Mouse (Mus musculus) CH12.LX (cell line): ENCODE results near the gene Rft1. TPM values are rescaled to one million over a fixed set of nuclear protein-coding genes. Genes with fewer than 3 reads are reported as not detected.
A peak's percentile ranks its signal among the peaks of the same experiment; 100 is the strongest.

ENCODE experiments used
- DNase-seq: peaks from one replicate; pipeline ENCODE4 v3.0.0-alpha.2; 2013; ENCODE audit errors: extremely low read depth
- H3K27ac ChIP-seq: 2 replicates; pipeline ENCODE4 v1.5.1; 2012; ENCODE audit warnings: low read depth, mild to moderate bottlenecking, control low read depth, moderate library complexity; ENCODE audit not compliant: insufficient read depth
- H3K27me3 ChIP-seq: replicated peaks from 2 replicates; pipeline ENCODE3; 2012; ENCODE audit warnings: inconsistent platforms
- H3K36me3 ChIP-seq, 2 experiments: replicated peaks in 1 of 2; 2 replicates each; pipeline versions ENCODE3 to v1.6.1; 2012; ENCODE audit warnings: inconsistent platforms in 1 of 2, low read length in 1 of 2, mild to moderate bottlenecking in 1 of 2, mixed read lengths in 1 of 2, moderate library complexity in 1 of 2; ENCODE audit not compliant: control insufficient read depth in 1 of 2, insufficient read depth in 1 of 2
- H3K4me1 ChIP-seq, 2 experiments: 2 replicates each; pipeline ENCODE4 v1.6.1; 2012; ENCODE audit warnings: inconsistent platforms in 1 of 2, moderate library complexity in 1 of 2; ENCODE audit not compliant: insufficient read depth in 2 of 2, control insufficient read depth in 1 of 2
- H3K4me2 ChIP-seq: 2 replicates; pipeline ENCODE4 v1.6.1; 2012; ENCODE audit warnings: low read depth, mild to moderate bottlenecking, control low read depth; ENCODE audit not compliant: poor library complexity, insufficient read depth, severe bottlenecking
- H3K4me3 ChIP-seq, 3 experiments: fragments of 150-350 bp in 1 of 3; sonication (generic) in 1 of 3; replicated peaks in 1 of 3; 2 replicates each; pipeline versions ENCODE3 to v1.5.1; 2011 to 2012; ENCODE audit warnings: low read depth in 2 of 3, low read length in 2 of 3, mild to moderate bottlenecking in 2 of 3, moderate library complexity in 2 of 3, control low read depth in 1 of 3, improper control_type of control experiment in 1 of 3, inconsistent platforms in 1 of 3, mixed read lengths in 1 of 3; ENCODE audit not compliant: poor library complexity in 1 of 3
- H3K79me2 ChIP-seq: replicated peaks from 2 replicates; pipeline ENCODE4 v1.6.1; 2012; ENCODE audit warnings: mild to moderate bottlenecking, moderate library complexity; ENCODE audit not compliant: control insufficient read depth, poor library complexity, insufficient read depth, severe bottlenecking; ENCODE audit errors: extremely low read depth
- H3K9ac ChIP-seq: 2 replicates; pipeline ENCODE4 v1.6.1; 2012; ENCODE audit warnings: low read depth, mild to moderate bottlenecking, control low read depth, moderate library complexity; ENCODE audit not compliant: insufficient read depth
- H3K9me3 ChIP-seq: replicated peaks from 2 replicates; pipeline ENCODE3; 2012; ENCODE audit warnings: low read length, inconsistent platforms, mixed read lengths
- BHLHE40 ChIP-seq: IDR thresholded peaks from 2 replicates; pipeline ENCODE4 v1.6.1; 2011; ENCODE audit warnings: mild to moderate bottlenecking, low read depth, low read length, improper control_type of control experiment
- CHD1 ChIP-seq: IDR thresholded peaks from 2 replicates; pipeline ENCODE4 v1.6.1; 2012; ENCODE audit warnings: low read depth, low read length, improper control_type of control experiment, inconsistent platforms
- CHD2 ChIP-seq: IDR thresholded peaks from 2 replicates; pipeline ENCODE4 v1.6.1; 2011; ENCODE audit warnings: low read length, improper control_type of control experiment
- CTCF ChIP-seq, 2 experiments: IDR thresholded peaks in 1 of 2; conservative IDR thresholded peaks in 1 of 2; 2 replicates each; pipeline ENCODE4 v1.5.1; 2011 to 2012; ENCODE audit warnings: low read depth in 2 of 2, low read length in 2 of 2, improper control_type of control experiment in 1 of 2, inconsistent platforms in 1 of 2, mild to moderate bottlenecking in 1 of 2, moderate library complexity in 1 of 2
- E2F4 ChIP-seq: IDR thresholded peaks from 2 replicates; pipeline ENCODE4 v1.6.1; 2011; ENCODE audit warnings: low read depth, low read length, improper control_type of control experiment; ENCODE audit not compliant: insufficient replicate concordance
- EP300 ChIP-seq: IDR thresholded peaks from 2 replicates; pipeline ENCODE4 v1.6.1; 2011; ENCODE audit warnings: low read length, improper control_type of control experiment
- ETS1 ChIP-seq: conservative IDR thresholded peaks from 2 replicates; pipeline ENCODE4 v1.6.1; 2012; ENCODE audit warnings: low read depth, mild to moderate bottlenecking, inconsistent platforms, low read length, improper control_type of control experiment, moderate library complexity
- JUN ChIP-seq: IDR thresholded peaks from 2 replicates; pipeline ENCODE4 v1.6.1; 2011; ENCODE audit warnings: low read depth, mild to moderate bottlenecking, low read length, improper control_type of control experiment, moderate library complexity; ENCODE audit not compliant: insufficient read depth
- MAZ ChIP-seq: IDR thresholded peaks from 2 replicates; pipeline ENCODE4 v1.6.1; 2012; ENCODE audit warnings: low read depth, mild to moderate bottlenecking, inconsistent platforms, low read length, improper control_type of control experiment, moderate library complexity
- MEF2A ChIP-seq: IDR thresholded peaks from 2 replicates; pipeline ENCODE4 v1.6.1; 2014; ENCODE audit warnings: low read depth, mild to moderate bottlenecking, inconsistent platforms, low read length, improper control_type of control experiment, borderline replicate concordance
- MXI1 ChIP-seq: IDR thresholded peaks from 2 replicates; pipeline ENCODE4 v1.6.1; 2011; ENCODE audit warnings: mild to moderate bottlenecking, low read depth, low read length, improper control_type of control experiment
- NRF1 ChIP-seq: IDR thresholded peaks from 2 replicates; pipeline ENCODE4 v1.6.1; 2014; ENCODE audit warnings: low read depth, mild to moderate bottlenecking, inconsistent platforms, low read length, improper control_type of control experiment, moderate library complexity
- POLR2AphosphoS2 ChIP-seq: IDR thresholded peaks from 2 replicates; pipeline ENCODE4 v1.6.1; 2011; ENCODE audit warnings: low read depth, low read length, improper control_type of control experiment
- RAD21 ChIP-seq: IDR thresholded peaks from 2 replicates; pipeline ENCODE4 v1.6.1; 2011; ENCODE audit warnings: low read depth, mild to moderate bottlenecking, low read length, improper control_type of control experiment, moderate library complexity
- SIN3A ChIP-seq: IDR thresholded peaks from 2 replicates; pipeline ENCODE4 v1.6.1; 2012; ENCODE audit warnings: low read length, improper control_type of control experiment, inconsistent platforms
- SMC3 ChIP-seq: IDR thresholded peaks from 2 replicates; pipeline ENCODE4 v1.6.1; 2011; ENCODE audit warnings: low read depth, low read length, improper control_type of control experiment
- TCF12 ChIP-seq: IDR thresholded peaks from 2 replicates; pipeline ENCODE4 v1.6.1; 2014; ENCODE audit warnings: low read depth, mild to moderate bottlenecking, inconsistent platforms, low read length, improper control_type of control experiment
- USF1 ChIP-seq: IDR thresholded peaks from 2 replicates; pipeline ENCODE4 v1.6.1; 2014; ENCODE audit warnings: low read depth, mild to moderate bottlenecking, inconsistent platforms, low read length, improper control_type of control experiment
- ZMIZ1 ChIP-seq: IDR thresholded peaks from 2 replicates; pipeline ENCODE4 v1.6.1; 2012; ENCODE audit warnings: low read depth, mild to moderate bottlenecking, inconsistent platforms, low read length, improper control_type of control experiment
- dilution Hi-C: fragments of 300-500 bp; cut with MboI; formaldehyde crosslinking; loops from 2 replicates; pipeline ENCODE4 v1.14.3; 2020; ENCODE audit warnings: low sequenced_read_pairs; ENCODE audit not compliant: extremely low pct_unique_long_range_greater_than_20kb, extremely low pct_ligation_motif_present
- in situ Hi-C: fragments of 300-500 bp; cut with MboI; formaldehyde crosslinking; loops from 3 replicates; pipeline ENCODE4 v1.14.3; 2019; ENCODE audit warnings: low sequenced_read_pairs, low pct_ligation_motif_present, low pct_unique_long_range_greater_than_20kb, mixed read lengths
- polyA plus RNA-seq: library from polyadenylated mRNA; unstranded; fragments of >175 nt; gene quantifications from 2 replicates; pipeline ENCODE4 v1.2.1, GENCODE M21; 2012; ENCODE audit warnings: low read depth; ENCODE audit not compliant: insufficient read length
- total RNA-seq, 2 experiments: library from RNA; depleted of rRNA; stranded (reverse); fragments of 300-350 nt in 1 of 2; fragments of >200 nt in 1 of 2; gene quantifications; 2 replicates each; pipeline ENCODE4 v1.2.3; 2012 to 2014

Gene Rft1
- total and polyA plus RNA-seq, 3 experiments: 13.5 to 26.0 (median 17.7) TPM

GRCm38 (mm10) chr14:30624277-30624721 lies 29.9 kb upstream of the Rft1 start:
- Histone ChIP-seq H3K9ac (peak overlapping the region; percentile 64), H3K4me1 (peaks cover 47 to 71% of the 10 kb centered on the region in 2 experiments)
- dilution Hi-C loops: no loop called here

GRCm38 (mm10) chr14:30625131-30625807 lies 28.9 kb upstream of the Rft1 start:
- Histone ChIP-seq H3K4me1 (peaks cover 47 to 71% of the 10 kb centered on the region in 2 experiments), H3K4me2 (peak overlapping the region; percentile 72; the same call in 1 of the 2 replicates), H3K79me2 (peaks cover 55% of the 10 kb centered on the region), H3K9ac (peak overlapping the region; percentile 64), H3K27me3 (no peaks in the 10 kb centered on the region), H3K27ac (peak overlapping the region; percentile 92), H3K4me3 (peak overlapping the region; percentile 72 to 93 (median 80)), H3K9me3 (no peaks in the 10 kb centered on the region), H3K36me3 (peaks cover 11 to 41% of the 10 kb centered on the region in 2 experiments)
- dilution Hi-C loops (no loop called here), in situ Hi-C loops (loop anchor here (5.0 kb wide), 1 partner anchor 38 kb away; no protein-coding TSS in a partner anchor)
- 0 out of 2 replicates have a peak, but pooled peaks have one; percentile 31 for TF ChIP-seq CHD2
- TF ChIP-seq MXI1: peak; percentile 49; the same call in 1 of the 2 replicates
- TF ChIP-seq CHD1: 0 out of 2 replicates have a peak, but pooled peaks have one; percentile 16
- TF ChIP-seq SIN3A: peak; percentile 62; the same call in 1 of the 2 replicates
- no peak for TF ChIP-seq BHLHE40
- TF ChIP-seq JUN: no peak
- no peak for DNase-seq

More at GRCm38 (mm10) chr14:30624277-30624721, 29.9 kb upstream of the Rft1 start:
- Histone ChIP-seq H3K79me2 (peaks cover 64% of the 10 kb centered on the region), H3K4me2 (peak overlapping the region; percentile 72), H3K9me3 (no peaks in the 10 kb centered on the region), H3K27ac (peak overlapping the region; percentile 92; the same call in 1 of the 2 replicates), H3K36me3 (peaks cover 14 to 50% of the 10 kb centered on the region in 2 experiments), H3K4me3 (peak overlapping the region; percentile 72 to 93 (median 80)), H3K27me3 (no peaks in the 10 kb centered on the region)
- in situ Hi-C loops: no loop called here
- TF ChIP-seq MEF2A (0 out of 2 replicates have a peak, but pooled peaks have one; percentile 15), ZMIZ1 (0 out of 2 replicates have a peak, but pooled peaks have one; percentile 24), CTCF (conservative IDR thresholded peaks at IDR 0.05 in 1 of 2, IDR thresholded peaks at IDR 0.05 in 1 of 2; ENCODE audit: low read depth in 2 of 2, low read length in 2 of 2) (peak in 1 of 2 experiments; percentile 55; a peak in 2 of 4 replicates), E2F4 (no peak), POLR2AphosphoS2 (no peak), RAD21 (peak; percentile 1), NRF1 (no peak), EP300 (0 out of 2 replicates have a peak, but pooled peaks have one; percentile 23), BHLHE40 (no peak), SIN3A (peak; percentile 77), USF1 (no peak), ETS1 (no peak), MAZ (0 out of 2 replicates have a peak, but pooled peaks have one; percentile 36), TCF12 (peak; percentile 16; the same call in 1 of the 2 replicates), SMC3 (peak; percentile 55)
- no peak for DNase-seq
